Mouse (Mus musculus) erythroblast, embryonic 14.5 days (primary cell): ENCODE measurements around the gene Sec16a.

Experiments used
- GATA1 ChIP-seq: IDR thresholded peaks from 2 replicates; pipeline ENCODE4 v1.6.1; 2012; ENCODE audit warnings: low read length, inconsistent platforms, mixed read lengths
- TAL1 ChIP-seq: IDR thresholded peaks from 3 replicates; pipeline ENCODE4 v1.6.1; 2012; ENCODE audit warnings: low read length, inconsistent platforms, mixed read lengths

- TF ChIP-seq GATA1: no peak
- TF ChIP-seq TAL1: no peak
Measured at GRCm38 (mm10) chr2:26485278-26485677, 40.3 kb upstream of the Sec16a start.
